In the genomic region with DNA sequence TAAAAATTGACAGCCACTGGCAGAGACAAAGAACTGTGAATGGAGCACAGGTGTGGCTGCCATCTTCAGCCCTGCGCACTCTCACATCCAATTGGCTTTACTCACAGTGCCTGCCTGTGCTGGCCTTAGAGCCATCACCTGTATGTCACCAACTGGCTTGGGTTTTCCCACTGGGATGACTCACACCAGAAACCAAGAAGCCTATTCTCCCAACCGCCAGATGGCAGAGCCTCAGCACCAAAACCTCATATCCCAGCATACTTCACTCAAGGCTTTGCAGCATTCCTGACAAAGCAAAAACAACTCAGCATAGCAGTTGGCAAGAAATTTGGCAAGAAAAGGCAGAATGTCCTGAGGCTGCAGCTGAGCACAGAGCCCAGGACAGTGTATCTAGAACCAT, we compare ENCODE assay signal across 8 mouse cellular contexts. TPM values are rescaled to one million over a fixed set of nuclear protein-coding genes. Genes with fewer than 3 reads are reported as not detected.
DNase-seq lines count a peak whose midpoint lies in the region.

No protein-coding gene starts in this region.

- peak; percentile 78 to 89 for DNase-seq in adrenal gland, adult (ENCODE audit: inconsistent age in 2 of 2, low spot score in 1 of 2)
- DNase-seq in adrenal gland, postnatal 4 days (ENCODE audit: low spot score in 2 of 2): no peak
- DNase-seq in right cerebral cortex, adult 18-20 months: peak; percentile 66
- DNase-seq in right cerebral cortex, postnatal 4 days: no peak
- DNase-seq in frontal cortex, postnatal 36 days (ENCODE audit: low spot score in 2 of 2): peak; percentile 46 to 62
- DNase-seq in telencephalon, adult 2 months (ENCODE audit: low read depth, low spot score): peak; percentile 60
- DNase-seq in kidney, adult 11 months: no peak
- no peak for DNase-seq in gastrocnemius, adult 8-10 months (ENCODE audit: low spot score in 2 of 2)

RNA-seq across cellular contexts. Expression of a gene that starts 48.2 kb away (rescaled TPM):
- 100 to 1,000 TPM in 1 of 2 experiments, 10 to 100 TPM in 1; 99.2 to 105 TPM for total RNA-seq in adrenal gland, postnatal 4 days (2021)
- total RNA-seq in gastrocnemius, adult 8-10 months (2022): 10 to 100 TPM; 16.4 to 33.0 (median 23.5) TPM

RNA-seq across cellular contexts. Expression of a gene that starts 52.1 kb away (rescaled TPM):
- total RNA-seq in adrenal gland, postnatal 4 days (2021): 10 to 100 TPM; 18.5 to 20.0 TPM
- 1 to 10 TPM; 3.8 to 4.9 (median 4.5) TPM for total RNA-seq in gastrocnemius, adult 8-10 months (2022)

RNA-seq across cellular contexts. Expression of a gene that starts 52.6 kb away (rescaled TPM):
- 10 to 100 TPM; 38.6 to 47.7 TPM for total RNA-seq in adrenal gland, postnatal 4 days (2021)
- total RNA-seq in gastrocnemius, adult 8-10 months (2022): 10 to 100 TPM; 10.2 to 16.5 (median 11.7) TPM

Comparison
In these comparisons a context has a peak if more than half of its experiments do, and no peak if none do; other contexts are left out.
1. DNase-seq: peak in adrenal gland, adult (2 of 2), right cerebral cortex, adult 18-20 months (single experiment), frontal cortex, postnatal 36 days (2 of 2) and telencephalon, adult 2 months (single experiment); none in adrenal gland, postnatal 4 days (0 of 2), right cerebral cortex, postnatal 4 days (single experiment), kidney, adult 11 months (single experiment) and gastrocnemius, adult 8-10 months (0 of 2).